In the genomic region with DNA sequence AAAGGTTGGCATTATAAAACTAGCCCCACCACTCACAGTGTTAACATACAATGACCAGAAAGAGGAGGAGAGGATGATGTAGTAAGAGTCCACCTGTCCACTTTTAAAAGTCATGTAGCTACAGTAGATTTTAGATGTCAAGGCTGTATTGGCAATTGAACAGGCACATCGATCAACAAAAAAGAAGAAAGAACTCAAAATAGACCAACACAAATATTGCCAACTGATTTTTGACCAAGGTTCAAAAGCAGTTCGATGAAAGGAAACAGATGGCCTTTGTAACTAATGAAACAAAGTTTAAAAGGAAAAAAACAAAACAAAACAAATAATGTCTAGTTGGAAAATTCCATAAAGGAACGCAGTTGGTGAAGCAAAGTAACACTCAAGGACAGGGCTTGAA, we compare ENCODE assay signal across 22 mouse cellular contexts. TPM values are rescaled to one million over a fixed set of nuclear protein-coding genes. Genes with fewer than 3 reads are reported as not detected.
A peak's percentile ranks its signal among the peaks of the same experiment; 100 is the strongest.
DNase-seq lines count a peak whose midpoint lies in the region; ATAC-seq and TF ChIP-seq lines count a peak whose summit lies in the region.
"Had no signal": no experiment of that assay in that cellular context is flagged by ENCODE, and none has a peak within 500 bp of the region (broad histone marks: within the 10 kb centered on the region; RNA-seq: fewer than 3 reads in every experiment).

No protein-coding gene starts in this region.

- no peaks in the 10 kb centered on the region for H3K9me3 ChIP-seq in liver, embryonic 12.5 days (replicated peaks)

- no peak for ATAC-seq in liver, embryonic 12.5 days
- ATAC-seq: activated CD4-positive, CD25-positive, alpha-beta regulatory T cell, adult 4 months; CD4-positive, CD25-positive, alpha-beta regulatory T cell, adult 4 months; Patski had no signal

- TF ChIP-seq CTCF in liver, adult 2 months (IDR thresholded peaks at IDR 0.05; ENCODE audit: low read depth, low read length), result no peak
- no peak for TF ChIP-seq CTCF in lung, adult 2 months (IDR thresholded peaks at IDR 0.05; ENCODE audit: insufficient read depth, low read length)

- no peaks in the 10 kb centered on the region for H3K36me3 ChIP-seq in liver, adult 2 months (ENCODE audit: control insufficient read depth, insufficient read depth, low read length)
- H3K36me3 ChIP-seq in liver, embryonic 12.5 days, result no peaks in the 10 kb centered on the region
- H3K36me3 ChIP-seq: G1E had no signal

- no peaks in the 10 kb centered on the region for H3K27me3 ChIP-seq in liver, adult 2 months (ENCODE audit: control insufficient read depth, insufficient read depth, low read length)
- H3K27me3 ChIP-seq in liver, embryonic 12.5 days (replicated peaks), result no peaks in the 10 kb centered on the region
- H3K27me3 ChIP-seq: CH12.LX had no signal

- no peak overlapping the region for H3K4me2 ChIP-seq in liver, embryonic 12.5 days

- no peak for TF ChIP-seq POLR2A in liver, adult 2 months (IDR thresholded peaks at IDR 0.05; ENCODE audit: extremely low read depth, insufficient read depth, low read length)
- no peak for TF ChIP-seq POLR2A in lung, adult 2 months (IDR thresholded peaks at IDR 0.05; ENCODE audit: borderline replicate concordance, extremely low read depth, low read depth, low read length)

- peak overlapping the region; percentile 73 for H3K27ac ChIP-seq in liver, adult 2 months (replicated peaks; ENCODE audit: insufficient read depth, low read depth, low read length)
- H3K27ac ChIP-seq in liver, embryonic 12.5 days, result no peak overlapping the region

- DNase-seq in heart, adult 8-10 months (ENCODE audit: low spot score), result peak; percentile 15
- DNase-seq in heart, adult 11 months, result no peak
- peak; percentile 98 for DNase-seq in liver, adult 2 months (ENCODE audit: extremely low read depth, low read depth, low spot score)
- peak; percentile 15 for DNase-seq in lung, postnatal 36 days
- DNase-seq in lung, adult 2 months, result no peak
- DNase-seq: adrenal gland, adult 2 months; adrenal gland, adult 8-10 months; adrenal gland, postnatal 10 days; adrenal gland, postnatal 14 days; adrenal gland, postnatal 25 days; adrenal gland, postnatal 36 days; B cell, adult 2 months; cerebellum, adult 11 months; cerebellum, adult 11-12 months; cerebellum, adult 18-20 months had no signal

- no peaks in the 10 kb centered on the region for H3K79me2 ChIP-seq in liver, adult 2 months (ENCODE audit: control insufficient read depth, insufficient read depth, low read length)

- H3K4me1 ChIP-seq in liver, adult 2 months (ENCODE audit: control insufficient read depth, insufficient read depth, low read length), result peaks cover 10% of the 10 kb centered on the region; the same call in 1 of the 2 replicates
- H3K4me1 ChIP-seq in liver, embryonic 12.5 days, result no peaks in the 10 kb centered on the region
- peaks cover 3% of the 10 kb centered on the region; the same call in 1 of the 2 replicates for H3K4me1 ChIP-seq in lung, adult 2 months (ENCODE audit: control insufficient read depth, insufficient read depth, low read length)

- WGBS in liver, adult 2 months, result 13% methylated on average over 3 of the region's 3 CpGs
- WGBS in liver, embryonic 12.5 days (ENCODE audit: insufficient replicate concordance), result 61% methylated on average over 3 of the region's 3 CpGs
- 54% methylated on average over 3 of the region's 3 CpGs for WGBS in lung, adult 2 months

- H3K4me3 ChIP-seq in liver, adult 2 months (ENCODE audit: insufficient read depth, low read depth, low read length), result no peak overlapping the region
- H3K4me3 ChIP-seq in liver, embryonic 12.5 days, result no peak overlapping the region
- no peak overlapping the region for H3K4me3 ChIP-seq in lung, adult 2 months (replicated peaks; ENCODE audit: extremely low read depth, low read depth, low read length)

- H3K9ac ChIP-seq in liver, adult 2 months (ENCODE audit: low read depth, low read length), result no peak overlapping the region
- no peak overlapping the region for H3K9ac ChIP-seq in liver, embryonic 12.5 days

RNA-seq across cellular contexts. Expression of gene Pid1, which starts 35.7 kb away (rescaled TPM):
- 1 to 10 TPM; 6.3 to 8.1 (median 6.5) TPM for total RNA-seq in heart, adult 8-10 months (2022)
- total RNA-seq in liver, adult 2 months (2014; rRNA removed), result 81.7 and 88.7 TPM in 2 replicates
- polyA plus RNA-seq in liver, adult 2 months (2012; rRNA removed), result 48.1 and 61.2 TPM in 2 replicates
- polyA plus RNA-seq in liver, embryonic 12.5 days (2016; fragmentation: Nextera tagmentation; extraction: Ambion mirVana), result 17.2 and 18.7 TPM in 2 replicates
- 20.6 and 28.9 TPM in 2 replicates for polyA plus RNA-seq in lung, adult 2 months (2012; rRNA removed)
- total RNA-seq: CH12.LX, MEL had no signal
- polyA plus RNA-seq: G1E had no signal

Comparison
In these comparisons a context has a peak if more than half of its experiments do, and no peak if none do; other contexts are left out.
1. DNase-seq: peak in heart, adult 8-10 months (single experiment), liver, adult 2 months (single experiment) and lung, postnatal 36 days (single experiment); none in heart, adult 11 months (single experiment) and lung, adult 2 months (single experiment).